Mouse (Mus musculus) forebrain, embryonic 11.5 days (tissue): ENCODE results near the gene Ap4s1. TPM values are rescaled to one million over a fixed set of nuclear protein-coding genes. Genes with fewer than 3 reads are reported as not detected.

ENCODE experiments used
- ATAC-seq: fragments of 200-750 bp; cut with Nextera tagmentation; replicated peaks from 2 replicates; pipeline ENCODE4 v1.8.0; 2017; ENCODE audit warnings: moderate TSS enrichment; ENCODE audit not compliant: low FRiP score
- DNase-seq: peaks from one replicate; pipeline ENCODE4 v3.0.0-alpha.2; 2017; ENCODE audit warnings: low spot score
- H3K27ac ChIP-seq: fragments of 300-500 bp; sonication (generic); 2 replicates; pipeline ENCODE4 v1.5.1; 2014; ENCODE audit warnings: low read depth, low read length
- H3K27me3 ChIP-seq: fragments of 300-500 bp; sonication (generic); 2 replicates; pipeline ENCODE4 v1.6.1; 2014; ENCODE audit warnings: mild to moderate bottlenecking, low read length, mixed read lengths; ENCODE audit not compliant: control insufficient read depth, insufficient read depth
- H3K36me3 ChIP-seq: fragments of 300-500 bp; sonication (generic); 2 replicates; pipeline ENCODE4 v1.6.1; 2014; ENCODE audit warnings: mild to moderate bottlenecking, low read length, moderate library complexity, mixed read lengths; ENCODE audit not compliant: control insufficient read depth, insufficient read depth
- H3K4me1 ChIP-seq: fragments of 300-500 bp; sonication (generic); replicated peaks from 2 replicates; pipeline ENCODE4 v1.6.1; 2014; ENCODE audit warnings: low read length, mixed read lengths; ENCODE audit not compliant: control insufficient read depth, insufficient read depth
- H3K4me2 ChIP-seq: fragments of 300-500 bp; sonication (generic); 2 replicates; pipeline ENCODE4 v1.6.1; 2014; ENCODE audit warnings: low read depth, mild to moderate bottlenecking, low read length, moderate library complexity, mixed read lengths; ENCODE audit not compliant: severe bottlenecking
- H3K4me3 ChIP-seq: fragments of 300-500 bp; sonication (generic); 2 replicates; pipeline ENCODE4 v1.5.1; 2014; ENCODE audit warnings: low read depth, low read length
- H3K9ac ChIP-seq: fragments of 300-500 bp; sonication (generic); 2 replicates; pipeline ENCODE4 v1.6.1; 2014; ENCODE audit warnings: low read length
- H3K9me3 ChIP-seq: fragments of 300-500 bp; sonication (generic); 2 replicates; pipeline ENCODE4 v1.6.1; 2016; ENCODE audit warnings: low read length, mixed read lengths; ENCODE audit not compliant: control insufficient read depth
- WGBS: fragments of 180-500 bp; shearing (Covaris S2); extraction: QIAGEN DNeasy Blood & Tissue Kit; methylation state at CpG from one replicate; pipeline ENCODE4 v1.1.7; 2014; 5-methylcytosine and 5-hydroxymethylcytosine counted together
- polyA plus RNA-seq: library from polyadenylated mRNA; unstranded; fragments of >200 nt; fragmentation: Nextera tagmentation; extraction: Ambion mirVana; gene quantifications from 2 replicates; pipeline ENCODE4 v1.2.1, GENCODE M21; 2014

Ap4s1 gene
- polyA plus RNA-seq, 1 experiment from 2014 or later = 53.7 TPM

- Histone ChIP-seq H3K9me3 (no peaks in the 10 kb centered on the region), H3K36me3 (peaks cover 18% of the 10 kb centered on the region), H3K4me1 (no peaks in the 10 kb centered on the region), H3K4me3 (no peak overlapping the region), H3K4me2 (no peak overlapping the region), H3K27me3 (no peaks in the 10 kb centered on the region), H3K27ac (no peak overlapping the region), H3K9ac (no peak overlapping the region)
- 96% methylated on average over 15 of the region's 15 CpGs for WGBS
- no peak for ATAC-seq
- DNase-seq = no peak
These were observed 77.9 kb downstream of the Ap4s1 start for GRCm38 (mm10) chr12:51768702-51769101.

- Histone ChIP-seq H3K27me3 (no peaks in the 10 kb centered on the region), H3K36me3 (peaks cover 14% of the 10 kb centered on the region), H3K9ac (no peak overlapping the region), H3K4me3 (no peak overlapping the region), H3K4me2 (no peak overlapping the region), H3K4me1 (no peaks in the 10 kb centered on the region), H3K27ac (no peak overlapping the region), H3K9me3 (no peaks in the 10 kb centered on the region)
- no peak for ATAC-seq
- DNase-seq = no peak
- 86% methylated on average over 7 of the region's 7 CpGs for WGBS
These were observed 94.0 kb downstream of the Ap4s1 start for GRCm38 (mm10) chr12:51784842-51785241.

Other genes starting within 250 kb of the Ap4s1 start
- gene Coch, start 97.7 kb upstream of the Ap4s1 start, polyA plus RNA-seq = 5.9 and 8.7 TPM in 2 replicates
- 56.3 and 58.4 TPM in 2 replicates for gene Strn3, start 864 bp downstream of the Ap4s1 start, polyA plus RNA-seq
- 42.2 and 44.8 TPM in 2 replicates for gene Hectd1, start 138.5 kb downstream of the Ap4s1 start, polyA plus RNA-seq